Mouse (Mus musculus): ENCODE results near the gene Olfr731.

The Olfr731 gene

GRCm38 (mm10) chr14:50241766-50242165 lies at the start of gene Olfr731:
Gene Olfr731 (minus strand): TSS chr14:50241866.
- DNase-seq (ENCODE audit: low read depth, low spot score), result no peak

GRCm38 (mm10) chr14:50284106-50284505 lies 42.4 kb upstream of the Olfr731 start, which contains the start of gene Olfr732:
Gene Olfr732 (minus strand): TSS chr14:50284206.
- no peak for DNase-seq (ENCODE audit: low read depth, low spot score)

- no peak for DNase-seq (ENCODE audit: low read depth, low spot score)
Measured at GRCm38 (mm10) chr14:50188098-50188497, 53.6 kb downstream of the Olfr731 start, which contains the start of gene Olfr730. Gene Olfr730 (minus strand): TSS chr14:50188198.
